Comparison of ENCODE assay signal across 11 mouse cellular contexts in the genomic region with DNA sequence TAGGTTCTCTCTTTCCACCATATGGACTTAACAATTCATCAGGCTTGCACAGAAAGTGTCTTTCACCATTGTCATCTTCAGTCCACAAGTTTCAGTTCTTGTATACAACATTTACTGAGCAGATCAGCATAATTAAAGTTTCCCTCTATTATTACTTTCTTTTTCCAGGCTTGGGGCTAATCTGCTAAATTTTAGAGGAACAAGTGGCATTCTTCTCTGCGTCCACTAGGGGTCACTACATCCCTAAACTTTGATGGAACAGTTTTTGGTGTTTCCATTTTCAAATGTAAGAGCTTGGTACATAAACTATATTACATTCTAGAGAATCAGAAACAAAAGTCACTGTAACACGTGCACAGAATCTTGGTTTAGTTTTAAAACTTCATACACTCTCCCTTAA. TPM values are rescaled to one million over a fixed set of nuclear protein-coding genes. Genes with fewer than 3 reads are reported as not detected.
A peak's percentile ranks its signal among the peaks of the same experiment; 100 is the strongest.
DNase-seq lines count a peak whose midpoint lies in the region; ATAC-seq and TF ChIP-seq lines count a peak whose summit lies in the region.
"Had no signal": no experiment of that assay in that cellular context is flagged by ENCODE, and none has a peak within 500 bp of the region (broad histone marks: within the 10 kb centered on the region; RNA-seq: fewer than 3 reads in every experiment).

No protein-coding gene starts in this region.

- no peak overlapping the region for H3K27ac ChIP-seq in layer of hippocampus, adult 2 months
- H3K27ac ChIP-seq: liver, embryonic 13.5 days had no signal

- TF ChIP-seq CTCF in layer of hippocampus, adult 2 months (conservative IDR thresholded peaks at IDR 0.05), result peak; percentile 82
- peak; percentile 53 for TF ChIP-seq CTCF in Patski (IDR thresholded peaks at IDR 0.05)

- peak; percentile 1 to 3 for DNase-seq in cerebellum, adult 18-20 months
- peak in 1 of 2 experiments; percentile 11 for DNase-seq in layer of hippocampus, adult 2 months (ENCODE audit: low spot score in 2 of 2)
- DNase-seq in layer of hippocampus, adult 9-10 months (ENCODE audit: low spot score), result no peak
- DNase-seq in Patski (ENCODE audit: low read depth, low spot score), result no peak
- peak; percentile 25 for DNase-seq in induced T-regulatory cell, adult 2 months (ENCODE audit: low read depth)
- DNase-seq in B cell, adult 2 months, result no peak
- DNase-seq in gastrocnemius, postnatal 14 days, result no peak
- DNase-seq: gastrocnemius, postnatal 10 days; liver, embryonic 13.5 days had no signal

- CTCF ChIA-PET in Patski (lab: Charles Lee), result interaction anchor here (0.7 kb wide), 1 partner anchor 11 kb away, joined by 3 read pairs; no protein-coding TSS in a partner anchor

- no peak overlapping the region for H3K4me3 ChIP-seq in layer of hippocampus, adult 2 months
- H3K4me3 ChIP-seq: liver, embryonic 13.5 days had no signal

- H3K27me3 ChIP-seq in Patski, result peaks cover 17% of the 10 kb centered on the region
- H3K27me3 ChIP-seq: liver, embryonic 13.5 days had no signal

- intact Hi-C loops in gastrocnemius, postnatal 14 days (cut with DNase I; ENCODE audit: low total_unique reads), result no loop called here

- no peak for ATAC-seq in cerebellum, adult (ENCODE audit: insufficient number of reproducible peaks, low FRiP score, low TSS enrichment)
- ATAC-seq in Patski, result no peak

- POLR2A ChIA-PET in Patski (lab: Charles Lee), result no interaction called here

- in situ Hi-C loops in Patski (cut with MboI; ENCODE audit: low pct_unique_long_range_greater_than_20kb), result no loop called here

RNA-seq across cellular contexts. Expression of a gene that starts 28.2 kb away (rescaled TPM):
- not detected for total RNA-seq in layer of hippocampus, adult 2 months (2021)
- not detected for polyA plus RNA-seq in Patski (2021)
- not detected for total RNA-seq in gastrocnemius, postnatal 14 days (2021)
- total RNA-seq: gastrocnemius, postnatal 10 days; layer of hippocampus, adult 18-20 months had no signal
- polyA plus RNA-seq: liver, embryonic 13.5 days had no signal

Comparison
In these comparisons a context has a peak if more than half of its experiments do, and no peak if none do; other contexts are left out.
1. DNase-seq: peak in cerebellum, adult 18-20 months (2 of 2) and induced T-regulatory cell, adult 2 months (single experiment); none in layer of hippocampus, adult 9-10 months (single experiment), Patski (single experiment), B cell, adult 2 months (0 of 2) and gastrocnemius, postnatal 14 days (single experiment).